Comparison of ENCODE assay signal across 22 mouse cellular contexts in genomic region chr5:109547112-109547511, GRCm38 (mm10). TPM values are rescaled to one million over a fixed set of nuclear protein-coding genes. Genes with fewer than 3 reads are reported as not detected.
DNase-seq lines count a peak whose midpoint lies in the region; ATAC-seq and TF ChIP-seq lines count a peak whose summit lies in the region.
"Had no signal": no experiment of that assay in that cellular context is flagged by ENCODE, and none has a peak within 500 bp of the region (broad histone marks: within the 10 kb centered on the region; RNA-seq: fewer than 3 reads in every experiment).

No protein-coding gene starts in this region.

- TF ChIP-seq EP300 in CH12.LX (IDR thresholded peaks at IDR 0.05; ENCODE audit: low read length): no peak
- no peak for TF ChIP-seq EP300 in MEL (IDR thresholded peaks at IDR 0.05; ENCODE audit: low read depth in 1 of 2, low read length in 2 of 2)

- in situ Hi-C loops in CH12.LX (cut with MboI; ENCODE audit: low pct_ligation_motif_present, low pct_unique_long_range_greater_than_20kb, low sequenced_read_pairs): no loop called here

- no peaks in the 10 kb centered on the region for H3K79me2 ChIP-seq in CH12.LX (replicated peaks; ENCODE audit: control insufficient read depth, extremely low read depth, insufficient read depth, poor library complexity, severe bottlenecking)
- H3K79me2 ChIP-seq in MEL (ENCODE audit: control insufficient read depth, insufficient read depth, low read length, poor library complexity): no peaks in the 10 kb centered on the region

- no peak overlapping the region for H3K9ac ChIP-seq in CH12.LX (ENCODE audit: insufficient read depth, low read depth)
- no peak overlapping the region for H3K9ac ChIP-seq in MEL (ENCODE audit: control insufficient read depth, low read depth, low read length, poor library complexity, severe bottlenecking)
- no peak overlapping the region for H3K9ac ChIP-seq in midbrain, embryonic 11.5 days (ENCODE audit: low read length)
- H3K9ac ChIP-seq in kidney, embryonic 14.5 days (ENCODE audit: low read depth, low read length): no peak overlapping the region

- no peak for ATAC-seq in midbrain, embryonic 11.5 days (ENCODE audit: low FRiP score)
- no peak for ATAC-seq in kidney, embryonic 14.5 days (ENCODE audit: low FRiP score, low TSS enrichment)
- ATAC-seq: activated CD4-positive, CD25-positive, alpha-beta regulatory T cell, adult 4 months; CD4-positive, CD25-positive, alpha-beta regulatory T cell, adult 4 months had no signal

- H3K27me3 ChIP-seq in CH12.LX (replicated peaks) (no peaks in the 10 kb centered on the region), MEL (ENCODE audit: control insufficient read depth in 1 of 2, insufficient read depth in 2 of 2, low read length in 2 of 2) (no peaks in the 10 kb centered on the region)
- no peaks in the 10 kb centered on the region for H3K27me3 ChIP-seq in midbrain, embryonic 11.5 days (ENCODE audit: control insufficient read depth, insufficient read depth, low read length)
- no peaks in the 10 kb centered on the region for H3K27me3 ChIP-seq in kidney, embryonic 14.5 days (ENCODE audit: control insufficient read depth, insufficient read depth, low read length)
- H3K27me3 ChIP-seq: Patski had no signal

- dilution Hi-C loops in CH12.LX (cut with MboI; ENCODE audit: extremely low pct_ligation_motif_present, extremely low pct_unique_long_range_greater_than_20kb, low sequenced_read_pairs): no loop called here

- H3K27ac ChIP-seq in CH12.LX (ENCODE audit: insufficient read depth, low read depth) (no peak overlapping the region), MEL (ENCODE audit: control insufficient read depth, low read depth, low read length) (no peak overlapping the region)
- H3K27ac ChIP-seq in midbrain, embryonic 11.5 days (ENCODE audit: low read depth, low read length): no peak overlapping the region
- no peak overlapping the region for H3K27ac ChIP-seq in kidney, embryonic 14.5 days (ENCODE audit: low read depth, low read length)

- H3K4me1 ChIP-seq in CH12.LX (ENCODE audit: control insufficient read depth in 1 of 2, insufficient read depth in 2 of 2) (peaks cover 2 to 6% of the 10 kb centered on the region in 2 experiments; a peak in 2 of 4 replicates), MEL (ENCODE audit: control insufficient read depth in 1 of 2, insufficient read depth in 2 of 2, low read length in 2 of 2) (peaks cover 0 to 3% of the 10 kb centered on the region in 2 experiments; a peak in 2 of 4 replicates)
- H3K4me1 ChIP-seq in midbrain, embryonic 11.5 days (ENCODE audit: control insufficient read depth, insufficient read depth, low read length): no peaks in the 10 kb centered on the region
- no peaks in the 10 kb centered on the region for H3K4me1 ChIP-seq in kidney, embryonic 14.5 days (ENCODE audit: control insufficient read depth, insufficient read depth, low read length)

- TF ChIP-seq RAD21 in CH12.LX (IDR thresholded peaks at IDR 0.05; ENCODE audit: low read depth, low read length): no peak
- no peak for TF ChIP-seq RAD21 in MEL (IDR thresholded peaks at IDR 0.05; ENCODE audit: low read depth, low read length)

- H3K9me3 ChIP-seq in CH12.LX (replicated peaks; ENCODE audit: low read length) (peaks cover 12% of the 10 kb centered on the region), MEL (replicated peaks; ENCODE audit: insufficient read depth, low read length) (no peaks in the 10 kb centered on the region)
- peaks cover 21% of the 10 kb centered on the region for H3K9me3 ChIP-seq in midbrain, embryonic 11.5 days (ENCODE audit: control insufficient read depth, low read length)
- H3K9me3 ChIP-seq in kidney, embryonic 14.5 days (ENCODE audit: control insufficient read depth, low read length): peaks cover 12% of the 10 kb centered on the region; the same call in 1 of the 2 replicates

- no peak for TF ChIP-seq POLR2A in CH12.LX (IDR thresholded peaks at IDR 0.05; ENCODE audit: low read depth, low read length)
- TF ChIP-seq POLR2A in MEL (IDR thresholded peaks at IDR 0.05; ENCODE audit: control insufficient read depth in 1 of 2, insufficient read depth in 1 of 2, low read depth in 1 of 2, low read length in 2 of 2, poor library complexity in 1 of 2): no peak

- DNase-seq in 416B (ENCODE audit: low read depth) (peak; percentile 6), CH12.LX (ENCODE audit: extremely low read depth) (no peak), MEL (ENCODE audit: low read depth, low spot score) (peak; percentile 21)
- DNase-seq in frontal cortex, postnatal 36 days (ENCODE audit: low spot score in 2 of 2): no peak
- DNase-seq in midbrain, embryonic 11.5 days (ENCODE audit: low spot score, missing footprints): no peak
- DNase-seq: adrenal gland, adult 2 months; adrenal gland, adult 8-10 months; adrenal gland, postnatal 10 days; adrenal gland, postnatal 14 days; adrenal gland, postnatal 25 days; adrenal gland, postnatal 36 days; B cell, adult 2 months; cerebellum, adult 11 months; cerebellum, adult 11-12 months; cerebellum, adult 18-20 months; cerebellum, adult 2 months; cerebellum, adult 8-10 months; cerebellum, adult 9-10 months had no signal

- peaks cover 8 to 25% of the 10 kb centered on the region in 2 experiments for H3K36me3 ChIP-seq in CH12.LX (replicated peaks in 1 of 2; ENCODE audit: control insufficient read depth in 1 of 2, insufficient read depth in 1 of 2, low read length in 1 of 2)
- H3K36me3 ChIP-seq in MEL (ENCODE audit: control insufficient read depth in 1 of 2, insufficient read depth in 2 of 2, low read length in 2 of 2): peaks cover 0 to 2% of the 10 kb centered on the region in 2 experiments; a peak in 1 of 4 replicates
- H3K36me3 ChIP-seq in midbrain, embryonic 11.5 days (ENCODE audit: control insufficient read depth, insufficient read depth, low read length): no peaks in the 10 kb centered on the region
- no peaks in the 10 kb centered on the region for H3K36me3 ChIP-seq in kidney, embryonic 14.5 days (ENCODE audit: control insufficient read depth, insufficient read depth, low read length)

- TF ChIP-seq CTCF in CH12.LX (conservative IDR thresholded peaks at IDR 0.05 in 1 of 2, IDR thresholded peaks at IDR 0.05 in 1 of 2; ENCODE audit: low read depth in 2 of 2, low read length in 2 of 2) (no peak), MEL (IDR thresholded peaks at IDR 0.05 in 2 of 3, conservative IDR thresholded peaks at IDR 0.05 in 1 of 3; ENCODE audit: control insufficient read depth in 1 of 3, insufficient read depth in 1 of 3, low read depth in 2 of 3, low read length in 3 of 3, poor library complexity in 1 of 3, severe bottlenecking in 1 of 3) (no peak)

- H3K4me2 ChIP-seq in CH12.LX (ENCODE audit: insufficient read depth, low read depth, poor library complexity, severe bottlenecking): no peak overlapping the region
- no peak overlapping the region for H3K4me2 ChIP-seq in midbrain, embryonic 11.5 days
- no peak overlapping the region for H3K4me2 ChIP-seq in kidney, embryonic 14.5 days (replicated peaks; ENCODE audit: low read depth, low read length)

- no peak overlapping the region for H3K4me3 ChIP-seq in CH12.LX (replicated peaks in 1 of 3; ENCODE audit: low read depth in 2 of 3, low read length in 2 of 3, poor library complexity in 1 of 3)
- H3K4me3 ChIP-seq in MEL (ENCODE audit: control insufficient read depth in 1 of 2, insufficient read depth in 1 of 2, low read depth in 2 of 2, low read length in 2 of 2): no peak overlapping the region
- H3K4me3 ChIP-seq in midbrain, embryonic 11.5 days (ENCODE audit: low read depth, low read length): no peak overlapping the region
- no peak overlapping the region for H3K4me3 ChIP-seq in kidney, embryonic 14.5 days (ENCODE audit: low read length)

- 71% methylated on average over 2 of the region's 2 CpGs for WGBS in midbrain, embryonic 11.5 days
- WGBS in kidney, embryonic 14.5 days: 74% methylated on average over 2 of the region's 2 CpGs

TF ChIP-seq in CH12.LX, 34 proteins besides CTCF, POLR2A, EP300 and RAD21:
- TF ChIP-seq USF2 (conservative IDR thresholded peaks at IDR 0.05; ENCODE audit: low read depth, low read length): no peak
- peak; percentile 93 for TF ChIP-seq TBP (conservative IDR thresholded peaks at IDR 0.05; ENCODE audit: low read depth, low read length)
- TF ChIP-seq ZMIZ1 (IDR thresholded peaks at IDR 0.05; ENCODE audit: low read depth, low read length): peak; percentile 32; the same call in 1 of the 2 replicates

TF ChIP-seq in MEL, 35 proteins besides CTCF, POLR2A, EP300 and RAD21:
- peak; percentile 52; the same call in 1 of the 2 replicates for TF ChIP-seq TBP (IDR thresholded peaks at IDR 0.05; ENCODE audit: low read depth, low read length)
- TF ChIP-seq NRF1 (IDR thresholded peaks at IDR 0.05; ENCODE audit: insufficient read depth, low read depth, low read length, poor library complexity, severe bottlenecking): no peak

RNA-seq across cellular contexts. Expression of gene Crlf2, which starts 11.7 kb away (rescaled TPM):
- 25.4 and 32.5 TPM in 2 replicates for total RNA-seq in CH12.LX (2012; rRNA removed)
- total RNA-seq in CH12.LX (2014; rRNA removed): 9.3 and 10.5 TPM in 2 replicates
- 22.2 and 22.6 TPM in 2 replicates for polyA plus RNA-seq in CH12.LX (2012; ENCODE audit: insufficient read length, low read depth)
- total RNA-seq in MEL (2012; rRNA removed): 9.4 and 11.1 TPM in 2 replicates
- 10 to 100 TPM in 1 of 2 experiments, not detected in 1; 14.1 TPM for polyA plus RNA-seq in MEL (2012; ENCODE audit: insufficient read depth in 1 of 2, insufficient read length in 2 of 2, low read depth in 1 of 2, low replicate concordance in 2 of 2, missing spikeins in 1 of 2)
- 2.4 and 2.9 TPM in 2 replicates for polyA plus RNA-seq in midbrain, embryonic 11.5 days (2014; fragmentation: Nextera tagmentation; extraction: Ambion mirVana)
- 11.0 and 11.4 TPM in 2 replicates for polyA plus RNA-seq in kidney, embryonic 14.5 days (2014; fragmentation: Nextera tagmentation; extraction: Ambion mirVana)

Comparison
In these comparisons a context has a peak if more than half of its experiments do, and no peak if none do; other contexts are left out.
1. DNase-seq: peak in 416B (single experiment) and MEL (single experiment); none in CH12.LX (single experiment), frontal cortex, postnatal 36 days (0 of 2) and midbrain, embryonic 11.5 days (single experiment).